Comparison of ENCODE assay signal across 22 mouse cellular contexts in genomic region chr2:32375317-32375940, GRCm38 (mm10). TPM values are rescaled to one million over a fixed set of nuclear protein-coding genes. Genes with fewer than 3 reads are reported as not detected.
A peak's percentile ranks its signal among the peaks of the same experiment; 100 is the strongest.
DNase-seq lines count a peak whose midpoint lies in the region; ATAC-seq and TF ChIP-seq lines count a peak whose summit lies in the region.
"Had no signal": no experiment of that assay in that cellular context is flagged by ENCODE, and none has a peak within 500 bp of the region (broad histone marks: within the 10 kb centered on the region; RNA-seq: fewer than 3 reads in every experiment).

No protein-coding gene starts in this region.

- no peak for DNase-seq in embryonic facial prominence, embryonic 14.5 days (ENCODE audit: low spot score)
- no peak for DNase-seq in embryonic facial prominence, embryonic 10.5 days (ENCODE audit: low spot score)
- no peak for DNase-seq in heart, postnatal 25 days (ENCODE audit: low spot score)
- peak in 1 of 2 experiments; percentile 55 for DNase-seq in left cerebral cortex, adult 2 months (ENCODE audit: extremely low spot score in 1 of 2, low spot score in 2 of 2)
- DNase-seq in left cerebral cortex, adult 11 months (ENCODE audit: low spot score) = no peak
- peak; percentile 63 for DNase-seq in right cerebral cortex, postnatal 25 days
- no peak for DNase-seq in right cerebral cortex, postnatal 10 days (ENCODE audit: low spot score in 2 of 2)
- DNase-seq: adrenal gland, adult 8-10 months; adrenal gland, postnatal 36 days; B cell, adult 2 months; cerebellum, adult 11-12 months; cerebellum, adult 9-10 months; cerebellum, postnatal 25 days; forebrain, postnatal 0 days; gastrocnemius, postnatal 14 days; heart, postnatal 14 days had no signal

- H3K4me3 ChIP-seq in embryonic facial prominence, embryonic 14.5 days (ENCODE audit: low read depth, low read length) = no peak overlapping the region
- no peak overlapping the region for H3K4me3 ChIP-seq in embryonic facial prominence, embryonic 10.5 days
- H3K4me3 ChIP-seq in heart, embryonic 15.5 days = no peak overlapping the region
- H3K4me3 ChIP-seq in left cerebral cortex, adult 2 months = no peak overlapping the region
- H3K4me3 ChIP-seq: embryonic facial prominence, embryonic 13.5 days; forebrain, embryonic 13.5 days; hindbrain, embryonic 15.5 days had no signal

- H3K4me1 ChIP-seq in embryonic facial prominence, embryonic 14.5 days (ENCODE audit: control insufficient read depth, insufficient read depth, low read length) = no peaks in the 10 kb centered on the region
- peaks cover 3% of the 10 kb centered on the region; the same call in 1 of the 2 replicates for H3K4me1 ChIP-seq in embryonic facial prominence, embryonic 10.5 days
- peaks cover 16% of the 10 kb centered on the region for H3K4me1 ChIP-seq in heart, embryonic 15.5 days (replicated peaks)
- H3K4me1 ChIP-seq: embryonic facial prominence, embryonic 13.5 days; forebrain, embryonic 13.5 days had no signal

- WGBS in embryonic facial prominence, embryonic 14.5 days = 93% methylated on average over 13 of the region's 13 CpGs
- WGBS in embryonic facial prominence, embryonic 10.5 days = 92% methylated on average over 13 of the region's 13 CpGs
- WGBS in heart, embryonic 15.5 days = 65% methylated on average over 13 of the region's 13 CpGs

- no peak overlapping the region for H3K9ac ChIP-seq in embryonic facial prominence, embryonic 14.5 days (ENCODE audit: low read depth, low read length)
- H3K9ac ChIP-seq in heart, embryonic 15.5 days = no peak overlapping the region
- H3K9ac ChIP-seq: embryonic facial prominence, embryonic 13.5 days; forebrain, embryonic 13.5 days; forebrain, postnatal 0 days; hindbrain, embryonic 15.5 days had no signal

- peaks cover 90% of the 10 kb centered on the region for H3K36me3 ChIP-seq in embryonic facial prominence, embryonic 14.5 days (ENCODE audit: control insufficient read depth, insufficient read depth, low read length)
- H3K36me3 ChIP-seq in embryonic facial prominence, embryonic 10.5 days (replicated peaks) = peaks cover 95% of the 10 kb centered on the region
- H3K36me3 ChIP-seq in heart, embryonic 15.5 days = peaks cover 80% of the 10 kb centered on the region

- intact Hi-C loops in heart, postnatal 25 days (cut with DNase I) = no loop called here
- intact Hi-C loops in left cerebral cortex, adult 2 months (cut with DNase I) = loop anchor here (1.0 kb wide), 1 partner anchor 31 kb away; no protein-coding TSS in a partner anchor

- no peak for TF ChIP-seq CTCF in left cerebral cortex, adult 2 months (IDR thresholded peaks at IDR 0.05)

- H3K27me3 ChIP-seq in embryonic facial prominence, embryonic 14.5 days (replicated peaks; ENCODE audit: control insufficient read depth, insufficient read depth, low read length) = no peaks in the 10 kb centered on the region
- peaks cover 4% of the 10 kb centered on the region; the same call in 1 of the 2 replicates for H3K27me3 ChIP-seq in embryonic facial prominence, embryonic 10.5 days (replicated peaks; ENCODE audit: low read depth, poor library complexity, severe bottlenecking)
- H3K27me3 ChIP-seq in heart, embryonic 15.5 days = no peaks in the 10 kb centered on the region
- H3K27me3 ChIP-seq: embryonic facial prominence, embryonic 13.5 days; forebrain, embryonic 13.5 days; hindbrain, embryonic 15.5 days had no signal

- no peak overlapping the region for H3K4me2 ChIP-seq in embryonic facial prominence, embryonic 14.5 days (ENCODE audit: low read depth, low read length)
- H3K4me2 ChIP-seq in heart, embryonic 15.5 days = no peak overlapping the region
- H3K4me2 ChIP-seq: embryonic facial prominence, embryonic 13.5 days; forebrain, embryonic 13.5 days; hindbrain, embryonic 15.5 days had no signal

- ATAC-seq in embryonic facial prominence, embryonic 14.5 days (ENCODE audit: low read depth) = peak; percentile 17; the same call in 1 of the 2 replicates
- no peak for ATAC-seq in heart, embryonic 15.5 days (replicated peaks; ENCODE audit: insufficient number of reproducible peaks, insufficient read depth, low FRiP score, low read depth)
- ATAC-seq: CD4-positive, CD25-positive, alpha-beta regulatory T cell, adult 4 months; forebrain, embryonic 13.5 days; forebrain, postnatal 0 days had no signal

- no peaks in the 10 kb centered on the region for H3K9me3 ChIP-seq in embryonic facial prominence, embryonic 14.5 days (ENCODE audit: control insufficient read depth, low read length)
- H3K9me3 ChIP-seq in embryonic facial prominence, embryonic 10.5 days = no peaks in the 10 kb centered on the region
- H3K9me3 ChIP-seq in heart, embryonic 15.5 days (replicated peaks) = no peaks in the 10 kb centered on the region
- H3K9me3 ChIP-seq: embryonic facial prominence, embryonic 13.5 days; forebrain, embryonic 13.5 days; G1E; hindbrain, embryonic 15.5 days had no signal

- H3K27ac ChIP-seq in embryonic facial prominence, embryonic 14.5 days (replicated peaks; ENCODE audit: low read depth, low read length) = no peak overlapping the region
- no peak overlapping the region for H3K27ac ChIP-seq in embryonic facial prominence, embryonic 10.5 days (replicated peaks)
- H3K27ac ChIP-seq in heart, embryonic 15.5 days = 0 out of 2 replicates have a peak overlapping the region, but pooled peaks have one; percentile 12
- peak overlapping the region; percentile 90 for H3K27ac ChIP-seq in left cerebral cortex, adult 2 months
- H3K27ac ChIP-seq: embryonic facial prominence, embryonic 13.5 days; forebrain, embryonic 13.5 days; hindbrain, embryonic 15.5 days had no signal

RNA-seq across cellular contexts. Expression of gene 1110008P14Rik, which starts 6.3 kb away (rescaled TPM):
- polyA plus RNA-seq in embryonic facial prominence, embryonic 14.5 days (2014; fragmentation: Nextera tagmentation; extraction: Ambion mirVana) = 67.7 and 79.7 TPM in 2 replicates
- 35.0 and 39.3 TPM in 2 replicates for polyA plus RNA-seq in embryonic facial prominence, embryonic 10.5 days (2016; fragmentation: Nextera tagmentation; extraction: Ambion mirVana)
- polyA plus RNA-seq in heart, embryonic 15.5 days (2015; fragmentation: Nextera tagmentation; extraction: Ambion mirVana) = 43.9 and 46.0 TPM in 2 replicates
- total RNA-seq in heart, postnatal 25 days (2021) = 10 to 100 TPM; 47.7 to 49.6 TPM
- 100 to 1,000 TPM; 341 to 349 TPM for total RNA-seq in left cerebral cortex, adult 2 months (2021)

RNA-seq across cellular contexts. Expression of gene Lcn2, which starts 12.6 kb away (rescaled TPM):
- 4.0 and 7.9 TPM in 2 replicates for polyA plus RNA-seq in embryonic facial prominence, embryonic 14.5 days (2014; fragmentation: Nextera tagmentation; extraction: Ambion mirVana)
- polyA plus RNA-seq in embryonic facial prominence, embryonic 10.5 days (2016; fragmentation: Nextera tagmentation; extraction: Ambion mirVana) = not detected in 2 replicates
- polyA plus RNA-seq in heart, embryonic 15.5 days (2015; fragmentation: Nextera tagmentation; extraction: Ambion mirVana) = 2.2 and 2.8 TPM in 2 replicates
- total RNA-seq in heart, postnatal 25 days (2021) = 1 to 10 TPM; 3.1 to 3.6 TPM
- 10 to 100 TPM in 1 of 2 experiments, under 1 TPM in 1; 0.44 to 19.4 TPM for total RNA-seq in left cerebral cortex, adult 2 months (2021)
- total RNA-seq: G1E had no signal
- polyA plus RNA-seq: CD4-positive, CD25-positive, alpha-beta regulatory T cell, adult 4 months; forebrain, embryonic 13.5 days had no signal

RNA-seq across cellular contexts. Expression of gene Ptges2, which starts 20.3 kb away (rescaled TPM):
- 28.0 and 33.5 TPM in 2 replicates for polyA plus RNA-seq in embryonic facial prominence, embryonic 14.5 days (2014; fragmentation: Nextera tagmentation; extraction: Ambion mirVana)
- polyA plus RNA-seq in embryonic facial prominence, embryonic 10.5 days (2016; fragmentation: Nextera tagmentation; extraction: Ambion mirVana) = 32.2 and 32.5 TPM in 2 replicates
- polyA plus RNA-seq in heart, embryonic 15.5 days (2015; fragmentation: Nextera tagmentation; extraction: Ambion mirVana) = 38.2 and 41.8 TPM in 2 replicates
- total RNA-seq in heart, postnatal 25 days (2021) = 10 to 100 TPM; 78.1 to 81.2 TPM
- total RNA-seq in left cerebral cortex, adult 2 months (2021) = 10 to 100 TPM; 47.2 to 47.8 TPM

RNA-seq across cellular contexts. Expression of gene Dnm1, which starts 22.3 kb away (rescaled TPM):
- 34.1 and 41.7 TPM in 2 replicates for polyA plus RNA-seq in embryonic facial prominence, embryonic 14.5 days (2014; fragmentation: Nextera tagmentation; extraction: Ambion mirVana)
- polyA plus RNA-seq in embryonic facial prominence, embryonic 10.5 days (2016; fragmentation: Nextera tagmentation; extraction: Ambion mirVana) = 20.7 and 23.5 TPM in 2 replicates
- polyA plus RNA-seq in heart, embryonic 15.5 days (2015; fragmentation: Nextera tagmentation; extraction: Ambion mirVana) = 1.9 and 5.4 TPM in 2 replicates
- total RNA-seq in heart, postnatal 25 days (2021) = 1 to 10 TPM; 5.0 to 5.2 TPM
- 1,000 to 10,000 TPM; 1,259 to 1,310 TPM for total RNA-seq in left cerebral cortex, adult 2 months (2021)
- polyA plus RNA-seq: CD4-positive, CD25-positive, alpha-beta regulatory T cell, adult 4 months had no signal

RNA-seq across cellular contexts. Expression of gene Ciz1, which starts 23.3 kb away (rescaled TPM):
- 41.9 and 48.0 TPM in 2 replicates for polyA plus RNA-seq in embryonic facial prominence, embryonic 14.5 days (2014; fragmentation: Nextera tagmentation; extraction: Ambion mirVana)
- 65.8 and 66.4 TPM in 2 replicates for polyA plus RNA-seq in embryonic facial prominence, embryonic 10.5 days (2016; fragmentation: Nextera tagmentation; extraction: Ambion mirVana)
- 30.9 and 46.0 TPM in 2 replicates for polyA plus RNA-seq in heart, embryonic 15.5 days (2015; fragmentation: Nextera tagmentation; extraction: Ambion mirVana)
- total RNA-seq in heart, postnatal 25 days (2021) = 10 to 100 TPM; 25.6 to 32.2 TPM
- 10 to 100 TPM; 89.7 to 90.1 TPM for total RNA-seq in left cerebral cortex, adult 2 months (2021)

Comparison
In these comparisons a context has a peak if more than half of its experiments do, and no peak if none do; other contexts are left out.
1. H3K27ac ChIP-seq: peak in heart, embryonic 15.5 days (single experiment) and left cerebral cortex, adult 2 months (single experiment); none in embryonic facial prominence, embryonic 14.5 days (single experiment) and embryonic facial prominence, embryonic 10.5 days (single experiment).